Mouse (Mus musculus) limb, embryonic 11.5 days (tissue): ENCODE results near the gene Cd6. TPM values are rescaled to one million over a fixed set of nuclear protein-coding genes. Genes with fewer than 3 reads are reported as not detected.

Experiments
- ATAC-seq: fragments of 200-750 bp; cut with Nextera tagmentation; 2 replicates; pipeline ENCODE4 v1.8.0; 2017; ENCODE audit warnings: low read depth; ENCODE audit not compliant: insufficient number of reproducible peaks, low FRiP score, low TSS enrichment
- DNase-seq: peaks from one replicate; pipeline ENCODE4 v3.0.0-alpha.2; 2015; ENCODE audit warnings: low spot score
- H3K27ac ChIP-seq: fragments of 300-500 bp; sonication (generic); replicated peaks from 2 replicates; pipeline ENCODE4 v1.5.1; 2014; ENCODE audit warnings: low read depth, mild to moderate bottlenecking, low read length
- H3K27me3 ChIP-seq: fragments of 300-500 bp; sonication (generic); 2 replicates; pipeline ENCODE4 v1.6.1; 2014; ENCODE audit warnings: mild to moderate bottlenecking, low read length, mixed read lengths; ENCODE audit not compliant: control insufficient read depth, insufficient read depth
- H3K36me3 ChIP-seq: fragments of 300-500 bp; sonication (generic); 2 replicates; pipeline ENCODE4 v1.6.1; 2014; ENCODE audit warnings: mild to moderate bottlenecking, low read length, moderate library complexity, mixed read lengths; ENCODE audit not compliant: control insufficient read depth, insufficient read depth
- H3K4me1 ChIP-seq: fragments of 300-500 bp; sonication (generic); 2 replicates; pipeline ENCODE4 v1.6.1; 2014; ENCODE audit warnings: low read length, mixed read lengths; ENCODE audit not compliant: control insufficient read depth, insufficient read depth
- H3K4me2 ChIP-seq: fragments of 300-500 bp; sonication (generic); 2 replicates; pipeline ENCODE4 v1.6.1; 2014; ENCODE audit warnings: low read depth, mild to moderate bottlenecking, moderate library complexity; ENCODE audit not compliant: severe bottlenecking
- H3K4me3 ChIP-seq: fragments of 300-500 bp; sonication (generic); 2 replicates; pipeline ENCODE4 v1.5.1; 2014; ENCODE audit warnings: low read depth, low read length
- H3K9ac ChIP-seq: fragments of 300-500 bp; sonication (generic); 2 replicates; pipeline ENCODE4 v1.6.1; 2014; ENCODE audit warnings: mild to moderate bottlenecking, low read length
- H3K9me3 ChIP-seq: fragments of 300-500 bp; sonication (generic); 2 replicates; pipeline ENCODE4 v1.6.1; 2016; ENCODE audit warnings: low read length; ENCODE audit not compliant: control insufficient read depth
- WGBS: fragments of 180-500 bp; shearing (Covaris S2); extraction: QIAGEN DNeasy Blood & Tissue Kit; methylation state at CpG from one replicate; pipeline ENCODE4 v1.1.7; 2014; 5-methylcytosine and 5-hydroxymethylcytosine counted together
- polyA plus RNA-seq: library from polyadenylated mRNA; unstranded; fragments of >200 nt; fragmentation: Nextera tagmentation; extraction: Ambion mirVana; gene quantifications from 2 replicates; pipeline ENCODE4 v1.2.1, GENCODE M21; 2014

Gene Cd6
- polyA plus RNA-seq, 1 experiment from 2014 or later, result 0.13 TPM

GRCm38 (mm10) chr19:10811471-10811870 is 18.4 kb downstream of the Cd6 start:
- Histone ChIP-seq H3K9me3 (no peaks in the 10 kb centered on the region), H3K27ac (no peak overlapping the region), H3K4me1 (no peaks in the 10 kb centered on the region), H3K9ac (no peak overlapping the region), H3K36me3 (no peaks in the 10 kb centered on the region), H3K4me2 (no peak overlapping the region), H3K4me3 (no peak overlapping the region), H3K27me3 (no peaks in the 10 kb centered on the region)
- WGBS, result 90% methylated on average over 6 of the region's 6 CpGs
- ATAC-seq (no peak), DNase-seq (no peak)

DNA sequence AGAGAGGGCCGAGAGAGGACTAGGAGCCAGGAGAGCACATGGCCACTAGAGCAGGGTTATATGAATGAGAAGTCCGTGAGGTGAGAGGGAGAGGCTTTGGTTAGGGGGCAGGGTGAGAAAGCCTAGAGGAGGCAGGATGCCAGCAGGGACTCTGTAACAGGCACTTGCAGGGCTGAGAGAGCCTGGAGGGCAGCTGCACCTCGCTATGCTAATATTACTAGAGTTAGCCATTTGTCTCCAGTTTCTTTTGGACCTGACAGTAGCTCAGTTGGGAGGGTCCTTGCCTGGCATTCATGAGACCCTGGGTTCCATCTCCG is 19.7 kb downstream of the Cd6 start:
- H3K27me3 ChIP-seq, result no peaks in the 10 kb centered on the region
- no peak overlapping the region for H3K4me2 ChIP-seq
- no peak overlapping the region for H3K27ac ChIP-seq
- no peak overlapping the region for H3K4me3 ChIP-seq
- no peaks in the 10 kb centered on the region for H3K9me3 ChIP-seq
- no peaks in the 10 kb centered on the region for H3K4me1 ChIP-seq
- ATAC-seq (no peak), DNase-seq (no peak)
- 49% methylated on average over 4 of the region's 4 CpGs for WGBS
- no peak overlapping the region for H3K9ac ChIP-seq
- no peaks in the 10 kb centered on the region for H3K36me3 ChIP-seq

DNA sequence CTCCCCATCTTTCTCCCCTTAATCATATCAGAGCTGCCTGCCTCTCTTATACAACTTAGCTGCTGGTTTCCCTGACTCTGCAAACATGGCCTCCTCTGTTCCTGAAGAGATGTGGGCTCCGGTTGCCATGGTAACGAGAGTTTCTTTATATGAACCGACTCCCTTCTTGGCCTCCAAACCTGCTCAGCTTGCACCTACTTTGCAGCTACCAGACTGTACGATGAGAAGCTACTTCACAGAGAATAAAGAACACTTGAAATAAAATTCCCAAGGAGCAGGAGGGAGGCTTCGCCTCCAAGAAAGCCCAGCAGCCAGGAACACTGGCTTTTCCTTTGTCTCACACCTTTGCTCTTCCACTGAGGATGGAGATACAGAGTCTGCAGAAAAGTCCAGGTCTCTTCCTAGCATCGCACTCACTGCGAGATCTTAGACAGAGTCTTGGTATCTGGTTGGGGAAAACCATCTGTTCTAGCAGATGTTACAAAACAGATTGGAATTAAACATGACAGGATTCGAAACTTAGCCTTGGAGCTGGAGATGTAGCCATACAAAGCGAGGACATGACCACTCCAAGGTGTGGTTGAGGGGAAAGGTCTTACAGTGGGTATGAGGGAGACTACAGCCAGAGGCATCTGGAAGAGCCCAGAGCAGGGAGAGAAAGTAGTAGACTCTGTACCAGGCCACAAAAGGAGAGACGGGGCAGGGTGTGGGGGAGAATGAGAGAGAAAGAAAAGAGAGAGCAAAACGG is 20.3 kb downstream of the Cd6 start:
- WGBS, result 80% methylated on average over 11 of the region's 11 CpGs
- Histone ChIP-seq H3K4me2 (no peak overlapping the region), H3K4me3 (no peak overlapping the region), H3K27ac (no peak overlapping the region), H3K36me3 (no peaks in the 10 kb centered on the region), H3K9ac (no peak overlapping the region), H3K4me1 (no peaks in the 10 kb centered on the region), H3K27me3 (no peaks in the 10 kb centered on the region), H3K9me3 (no peaks in the 10 kb centered on the region)
- DNase-seq (no peak), ATAC-seq (no peak)

- Histone ChIP-seq H3K4me3 (no peak overlapping the region), H3K36me3 (no peaks in the 10 kb centered on the region), H3K4me1 (no peaks in the 10 kb centered on the region), H3K27ac (no peak overlapping the region), H3K9ac (no peak overlapping the region), H3K9me3 (no peaks in the 10 kb centered on the region), H3K27me3 (no peaks in the 10 kb centered on the region), H3K4me2 (no peak overlapping the region)
- WGBS, result 85% methylated on average over 12 of the region's 12 CpGs
- DNase-seq (no peak), ATAC-seq (no peak)
Measured at GRCm38 (mm10) chr19:10808524-10809233, 21.2 kb downstream of the Cd6 start.

DNA sequence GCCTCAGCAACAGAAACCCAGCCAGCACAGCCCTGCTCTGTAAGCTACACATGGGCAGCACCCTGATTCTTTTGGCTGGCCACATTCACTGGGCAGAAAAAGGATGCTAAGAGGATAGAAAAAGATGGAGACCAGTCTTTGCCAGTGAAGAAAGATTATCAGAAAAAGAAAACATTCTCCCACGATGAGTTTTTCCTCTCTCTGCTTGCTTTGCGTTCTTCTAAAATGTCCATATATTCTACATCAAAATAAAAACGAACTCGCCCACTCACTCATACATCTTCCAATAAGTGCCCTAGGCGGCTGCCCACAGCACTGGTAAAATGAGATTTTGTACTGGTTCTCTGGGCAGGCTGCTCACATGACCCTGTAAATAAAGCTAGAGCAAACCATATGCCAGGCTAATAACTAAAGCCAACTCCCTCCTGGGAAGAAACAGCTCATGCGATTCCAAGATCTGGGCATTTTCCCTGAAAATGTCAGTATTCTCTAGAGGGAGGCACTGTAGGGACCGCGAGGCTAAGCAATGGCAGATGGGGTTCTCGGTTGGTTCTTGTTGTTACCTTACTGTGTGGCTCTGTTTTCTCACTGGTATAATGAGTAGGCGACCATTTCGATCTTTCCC is 24.1 kb downstream of the Cd6 start:
- H3K27me3 ChIP-seq, result no peaks in the 10 kb centered on the region
- H3K4me3 ChIP-seq, result no peak overlapping the region
- H3K9ac ChIP-seq, result no peak overlapping the region
- no peak overlapping the region for H3K27ac ChIP-seq
- 92% methylated on average over 11 of the region's 11 CpGs for WGBS
- no peak for DNase-seq
- no peaks in the 10 kb centered on the region for H3K4me1 ChIP-seq
- no peaks in the 10 kb centered on the region for H3K9me3 ChIP-seq
- H3K4me2 ChIP-seq, result no peak overlapping the region
- ATAC-seq, result no peak
- H3K36me3 ChIP-seq, result no peaks in the 10 kb centered on the region

DNA sequence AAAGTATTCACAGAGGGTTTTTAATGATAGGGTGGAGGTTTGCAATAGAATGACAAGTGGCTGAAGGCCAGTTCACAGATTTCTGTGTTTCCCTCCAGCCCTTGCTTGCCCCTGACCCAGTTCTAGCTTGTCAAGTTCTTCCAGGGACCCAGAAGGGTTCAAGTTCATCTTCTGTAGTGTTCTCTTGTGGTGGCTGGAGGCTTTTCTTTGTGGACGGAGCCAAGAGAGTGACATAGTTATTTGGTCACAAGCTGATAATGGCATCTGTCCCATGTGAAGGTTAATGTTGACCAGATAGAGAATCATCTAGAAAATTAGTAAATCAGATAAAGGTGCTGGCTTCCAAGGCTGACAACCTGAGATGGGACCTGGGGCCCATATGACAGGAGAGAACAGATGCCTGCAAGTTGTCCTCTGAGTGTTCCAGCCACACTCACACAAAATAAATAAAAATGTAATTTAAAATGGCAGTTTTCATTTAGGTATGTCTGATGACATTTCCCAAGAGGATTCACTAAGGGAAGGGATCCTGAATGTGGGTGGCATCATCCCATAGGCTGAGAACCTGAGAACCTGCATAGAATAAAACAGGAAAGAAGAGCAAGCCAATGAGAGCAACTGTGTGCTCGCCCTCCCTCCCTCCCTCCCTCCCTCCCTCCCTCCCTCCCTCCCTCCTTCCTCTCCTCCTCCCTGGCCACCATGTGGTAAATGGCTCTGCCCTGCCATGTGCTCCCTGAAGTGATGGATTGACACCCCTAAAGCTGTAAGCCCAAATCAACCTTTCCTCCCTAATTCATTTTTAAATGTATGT is 24.8 kb downstream of the Cd6 start:
- no peak for DNase-seq
- Histone ChIP-seq H3K27me3 (no peaks in the 10 kb centered on the region), H3K9me3 (no peaks in the 10 kb centered on the region), H3K4me3 (no peak overlapping the region), H3K27ac (no peak overlapping the region), H3K4me1 (no peaks in the 10 kb centered on the region), H3K36me3 (no peaks in the 10 kb centered on the region), H3K9ac (no peak overlapping the region), H3K4me2 (no peak overlapping the region)
- no peak for ATAC-seq
- WGBS, result 78% methylated on average over 2 of the region's 2 CpGs

GRCm38 (mm10) chr19:10803751-10804150 is 26.1 kb downstream of the Cd6 start:
- Histone ChIP-seq H3K4me1 (no peaks in the 10 kb centered on the region), H3K9ac (no peak overlapping the region), H3K4me2 (no peak overlapping the region), H3K36me3 (no peaks in the 10 kb centered on the region), H3K27ac (no peak overlapping the region), H3K4me3 (no peak overlapping the region), H3K9me3 (no peaks in the 10 kb centered on the region), H3K27me3 (no peaks in the 10 kb centered on the region)
- WGBS, result 81% methylated on average over 5 of the region's 5 CpGs
- ATAC-seq (no peak), DNase-seq (no peak)

DNA sequence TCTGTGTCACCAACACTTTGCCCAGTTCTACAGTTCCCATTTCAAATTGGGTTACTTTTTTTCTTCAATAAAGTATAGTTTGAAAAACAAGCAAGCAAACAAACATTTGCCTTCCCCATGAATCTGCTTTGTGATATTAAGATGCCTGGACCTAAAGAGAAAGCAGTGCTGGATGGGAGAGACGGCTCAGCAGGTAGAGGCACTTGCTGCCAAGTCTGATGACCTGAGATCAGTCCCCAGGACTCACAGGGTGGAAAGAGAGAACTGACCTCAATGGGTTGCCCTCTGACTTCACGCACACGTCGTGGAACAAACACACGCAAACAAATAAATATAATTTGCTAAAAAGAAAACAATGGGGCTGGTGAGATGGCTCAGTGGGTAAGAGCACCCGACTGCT is 28.0 kb downstream of the Cd6 start:
- H3K36me3 ChIP-seq, result no peaks in the 10 kb centered on the region
- H3K27ac ChIP-seq, result no peak overlapping the region
- H3K4me2 ChIP-seq, result no peak overlapping the region
- DNase-seq (no peak), ATAC-seq (no peak)
- WGBS, result 90% methylated on average over 6 of the region's 6 CpGs
- H3K9me3 ChIP-seq, result no peaks in the 10 kb centered on the region
- no peaks in the 10 kb centered on the region for H3K4me1 ChIP-seq
- no peak overlapping the region for H3K4me3 ChIP-seq
- H3K27me3 ChIP-seq, result no peaks in the 10 kb centered on the region
- no peak overlapping the region for H3K9ac ChIP-seq
